Mouse (Mus musculus) midbrain, embryonic 10.5 days (tissue): ENCODE measurements around the gene Coch. TPM values are rescaled to one million over a fixed set of nuclear protein-coding genes. Genes with fewer than 3 reads are reported as not detected.

ENCODE experiments used
- polyA plus RNA-seq: library from polyadenylated mRNA; unstranded; fragments of >200 nt; fragmentation: Nextera tagmentation; extraction: Ambion mirVana; gene quantifications from 2 replicates; pipeline ENCODE4 v1.2.1, GENCODE M21; 2016

Coch gene
- polyA plus RNA-seq, 1 experiment from 2014 or later: 2.7 TPM

Other genes starting within 250 kb of the Coch start
- gene G2e3, start 245.3 kb upstream of the Coch start, polyA plus RNA-seq: 45.5 and 48.1 TPM in 2 replicates
- 65.2 and 70.0 TPM in 2 replicates for gene Scfd1, start 215.8 kb upstream of the Coch start, polyA plus RNA-seq
- 39.7 and 41.8 TPM in 2 replicates for gene Ap4s1, start 97.7 kb downstream of the Coch start, polyA plus RNA-seq
- 39.3 and 46.0 TPM in 2 replicates for gene Strn3, start 98.6 kb downstream of the Coch start, polyA plus RNA-seq
- 29.1 and 30.4 TPM in 2 replicates for gene Hectd1, start 236.2 kb downstream of the Coch start, polyA plus RNA-seq